Mouse (Mus musculus) stomach, embryonic 14.5 days (tissue): Measurements from ENCODE around the gene Nrarp. TPM values are rescaled to one million over a fixed set of nuclear protein-coding genes. Genes with fewer than 3 reads are reported as not detected.

ENCODE experiments used
- ATAC-seq: fragments of 200-750 bp; cut with Nextera tagmentation; 2 replicates; pipeline ENCODE4 v1.8.0; 2017; ENCODE audit warnings: low read depth, moderate TSS enrichment; ENCODE audit not compliant: insufficient number of reproducible peaks, insufficient read depth, low FRiP score
- H3K27ac ChIP-seq: fragments of 300-500 bp; sonication (generic); 2 replicates; pipeline ENCODE4 v1.5.1; 2014; ENCODE audit warnings: mild to moderate bottlenecking, low read length, moderate library complexity, mixed read lengths
- H3K27me3 ChIP-seq: fragments of 300-500 bp; sonication (generic); 2 replicates; pipeline ENCODE4 v1.6.1; 2014; ENCODE audit warnings: low read length, control low read depth, mixed read lengths; ENCODE audit not compliant: control insufficient read depth, insufficient read depth
- H3K36me3 ChIP-seq: fragments of 300-500 bp; sonication (generic); 2 replicates; pipeline ENCODE4 v1.6.1; 2014; ENCODE audit warnings: mild to moderate bottlenecking, control low read depth, low read length, moderate library complexity, mixed read lengths; ENCODE audit not compliant: control insufficient read depth, insufficient read depth
- H3K4me1 ChIP-seq: fragments of 300-500 bp; sonication (generic); 2 replicates; pipeline ENCODE4 v1.6.1; 2014; ENCODE audit warnings: low read length, control low read depth, mixed read lengths; ENCODE audit not compliant: control insufficient read depth, insufficient read depth
- H3K4me2 ChIP-seq: fragments of 300-500 bp; sonication (generic); replicated peaks from 2 replicates; pipeline ENCODE4 v1.6.1; 2014; ENCODE audit warnings: low read depth, low read length, control low read depth
- H3K4me3 ChIP-seq: fragments of 300-500 bp; sonication (generic); 2 replicates; pipeline ENCODE4 v1.5.1; 2014; ENCODE audit warnings: low read depth, low read length, control low read depth
- H3K9ac ChIP-seq: fragments of 300-500 bp; sonication (generic); replicated peaks from 2 replicates; pipeline ENCODE4 v1.6.1; 2014; ENCODE audit warnings: low read depth, mild to moderate bottlenecking, control low read depth, low read length, moderate library complexity, mixed read lengths
- H3K9me3 ChIP-seq: fragments of 300-500 bp; sonication (generic); 2 replicates; pipeline ENCODE4 v1.6.1; 2016; ENCODE audit warnings: low read depth, low read length, control low read depth; ENCODE audit not compliant: control insufficient read depth
- WGBS: fragments of 180-500 bp; shearing (Covaris S2); extraction: QIAGEN DNeasy Blood & Tissue Kit; methylation state at CpG from one replicate; pipeline ENCODE4 v1.1.7; 2014; 5-methylcytosine and 5-hydroxymethylcytosine counted together
- polyA plus RNA-seq: library from polyadenylated mRNA; unstranded; fragments of >200 nt; fragmentation: Nextera tagmentation; extraction: Ambion mirVana; gene quantifications from 2 replicates; pipeline ENCODE4 v1.2.1, GENCODE M21; 2014

The Nrarp gene
- polyA plus RNA-seq, 1 experiment from 2014 or later = 8.0 TPM

DNA sequence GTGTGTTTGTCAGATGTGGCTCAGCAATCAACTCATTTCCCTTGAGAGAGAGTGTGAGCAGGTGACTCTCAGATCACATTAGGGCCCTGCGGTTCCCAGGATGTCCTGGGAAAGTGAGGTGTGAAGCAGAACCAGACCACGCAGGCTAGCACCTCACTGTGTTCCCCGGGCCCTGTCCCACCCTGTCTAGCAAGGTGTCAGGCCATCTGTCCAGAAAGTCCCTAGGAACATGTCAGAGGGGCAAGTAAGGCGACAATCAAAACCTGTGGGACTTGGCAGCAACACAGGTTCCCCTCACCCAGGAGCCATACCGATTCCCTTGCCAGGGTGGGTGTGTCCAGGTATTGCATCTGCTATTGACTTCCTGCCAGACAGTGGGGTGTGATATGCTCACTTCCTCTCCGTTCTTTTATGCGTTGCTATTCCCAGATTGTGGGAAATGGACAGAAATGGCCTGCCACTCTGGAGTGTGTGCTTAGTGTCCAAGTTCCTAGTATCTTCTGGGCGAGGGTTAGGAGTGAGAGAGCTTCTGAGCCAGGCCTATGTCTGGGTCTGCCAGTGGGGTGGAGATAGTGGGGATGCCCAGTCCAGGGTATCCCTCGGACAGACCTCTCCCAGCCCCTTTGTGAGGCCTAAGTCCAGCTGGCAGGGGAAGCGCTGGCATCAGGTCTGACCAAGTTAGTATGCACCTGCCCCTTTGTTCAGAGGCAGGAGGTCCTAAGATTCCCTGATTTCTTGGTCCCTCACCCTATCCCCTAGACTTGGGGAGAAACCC, 10.0 kb upstream of the Nrarp start:
- ATAC-seq = no peak
- 60% methylated on average over 10 of the region's 10 CpGs for WGBS
- Histone ChIP-seq H3K4me1 (peaks cover 19% of the 10 kb centered on the region), H3K4me3 (no peak overlapping the region), H3K9me3 (no peaks in the 10 kb centered on the region), H3K27ac (no peak overlapping the region), H3K27me3 (no peaks in the 10 kb centered on the region), H3K36me3 (no peaks in the 10 kb centered on the region), H3K9ac (no peak overlapping the region), H3K4me2 (no peak overlapping the region)

GRCm38 (mm10) chr2:25171101-25171768, 9.3 kb upstream of the Nrarp start:
- H3K4me3 ChIP-seq = no peak overlapping the region
- no peak overlapping the region for H3K9ac ChIP-seq
- 84% methylated on average over 6 of the region's 6 CpGs for WGBS
- H3K4me1 ChIP-seq = peaks cover 19% of the 10 kb centered on the region
- no peaks in the 10 kb centered on the region for H3K9me3 ChIP-seq
- H3K27me3 ChIP-seq = no peaks in the 10 kb centered on the region
- H3K27ac ChIP-seq = no peak overlapping the region
- no peaks in the 10 kb centered on the region for H3K36me3 ChIP-seq
- ATAC-seq = no peak
- H3K4me2 ChIP-seq = no peak overlapping the region

DNA sequence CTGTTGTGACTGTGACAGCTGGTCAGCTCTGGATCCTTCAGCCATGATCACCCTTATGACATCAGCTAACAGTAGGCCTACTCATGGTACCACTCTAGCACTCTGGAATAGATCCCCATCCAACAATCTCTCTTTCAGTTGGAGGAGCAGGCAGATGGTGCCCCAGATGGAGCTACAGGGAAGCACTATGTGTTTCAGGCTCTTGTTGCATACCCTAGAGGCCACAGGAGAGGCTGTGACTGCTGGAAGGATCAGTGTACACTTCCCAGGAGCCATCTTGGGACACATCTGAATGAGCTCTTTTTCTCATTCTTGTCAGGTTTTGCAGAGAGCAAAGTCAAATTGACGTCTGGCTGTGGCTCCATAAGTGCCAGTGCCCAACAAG, 8.8 kb upstream of the Nrarp start:
- no peak overlapping the region for H3K27ac ChIP-seq
- 62% methylated on average over 1 of the region's 1 CpGs for WGBS

DNA sequence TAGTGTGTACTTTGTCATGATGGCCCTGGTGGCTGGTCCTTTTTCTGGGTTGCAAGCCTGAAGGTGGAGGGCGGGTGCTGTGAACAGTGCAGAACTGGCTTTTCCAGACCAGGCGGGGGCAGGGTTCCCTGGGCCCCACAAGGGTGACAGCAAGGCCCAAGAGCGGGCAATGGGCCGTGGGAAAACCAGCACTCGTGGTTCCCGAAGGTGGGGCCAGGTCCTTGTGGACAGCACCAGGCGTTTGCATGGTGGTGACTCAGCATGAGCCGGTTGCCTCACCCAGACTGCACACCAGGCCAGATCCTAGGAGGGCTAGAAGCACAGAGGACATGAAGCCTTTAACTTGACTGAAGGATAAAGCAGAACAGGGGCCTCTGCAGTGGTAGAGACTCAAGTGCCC, 7.9 kb upstream of the Nrarp start:
- no peak for ATAC-seq
- Histone ChIP-seq H3K4me1 (peaks cover 24% of the 10 kb centered on the region), H3K27me3 (no peaks in the 10 kb centered on the region), H3K36me3 (no peaks in the 10 kb centered on the region), H3K27ac (peak overlapping the region; percentile 15; the same call in 1 of the 2 replicates), H3K9ac (no peak overlapping the region), H3K9me3 (no peaks in the 10 kb centered on the region), H3K4me3 (no peak overlapping the region), H3K4me2 (no peak overlapping the region)
- WGBS = 62% methylated on average over 8 of the region's 8 CpGs

More for the DNA sequence above, 8.8 kb upstream of the Nrarp start:
- no peak overlapping the region for H3K4me2 ChIP-seq
- H3K4me3 ChIP-seq = no peak overlapping the region
- ATAC-seq = no peak
- no peaks in the 10 kb centered on the region for H3K9me3 ChIP-seq
- no peaks in the 10 kb centered on the region for H3K36me3 ChIP-seq
- H3K4me1 ChIP-seq = peaks cover 22% of the 10 kb centered on the region
- H3K27me3 ChIP-seq = no peaks in the 10 kb centered on the region
- no peak overlapping the region for H3K9ac ChIP-seq

GRCm38 (mm10) chr2:25173821-25174220, 6.7 kb upstream of the Nrarp start:
- Histone ChIP-seq H3K27ac (no peak overlapping the region), H3K4me1 (peaks cover 28% of the 10 kb centered on the region), H3K9ac (no peak overlapping the region), H3K27me3 (no peaks in the 10 kb centered on the region; the same call in 1 of the 2 replicates), H3K4me3 (no peak overlapping the region), H3K36me3 (no peaks in the 10 kb centered on the region), H3K4me2 (no peak overlapping the region), H3K9me3 (no peaks in the 10 kb centered on the region)
- ATAC-seq = no peak
- 92% methylated on average over 4 of the region's 4 CpGs for WGBS

DNA sequence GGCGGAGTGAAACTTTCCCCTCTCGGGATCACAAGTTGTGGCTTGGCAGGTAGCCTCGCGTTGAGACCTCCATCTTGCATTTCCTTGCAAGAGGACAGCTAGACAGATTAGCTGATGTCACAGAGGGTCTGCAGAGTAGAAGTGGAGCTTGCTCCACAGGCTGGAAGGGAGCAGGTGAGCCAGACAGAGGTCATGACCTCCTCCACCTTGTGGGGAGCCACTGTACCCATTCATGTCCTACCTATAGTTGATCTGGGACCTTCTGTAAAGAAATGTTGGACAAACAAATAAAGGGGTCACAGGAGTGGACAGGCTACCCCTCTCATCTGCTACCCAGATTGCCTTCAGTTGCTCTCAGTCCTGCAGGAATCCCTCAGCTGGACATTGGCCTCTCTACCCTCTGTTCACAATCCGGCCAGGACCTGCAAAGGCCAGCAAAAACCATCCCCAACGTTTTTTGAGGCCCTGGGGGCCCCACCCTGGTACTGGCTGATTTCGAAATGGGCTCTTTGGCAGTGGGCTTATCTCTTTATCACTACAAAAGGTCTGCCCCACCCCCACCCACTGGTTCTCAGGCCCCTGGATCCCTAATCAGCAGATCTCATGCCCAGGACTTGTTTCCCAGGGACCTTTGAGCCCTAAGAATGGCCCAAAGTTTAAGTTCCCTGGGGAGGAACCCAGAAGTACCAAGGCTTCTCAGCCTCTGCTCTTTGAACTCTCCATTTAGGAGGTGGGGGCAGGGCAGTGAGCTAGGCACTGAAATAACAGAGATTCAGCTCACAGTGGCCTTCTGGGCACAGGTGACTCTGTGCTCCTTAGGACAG, 5.5 kb upstream of the Nrarp start:
- no peak overlapping the region for H3K9ac ChIP-seq
- ATAC-seq = no peak
- no peak overlapping the region for H3K4me2 ChIP-seq
- H3K27me3 ChIP-seq = peaks cover under 1% of the 10 kb centered on the region
- peaks cover 29% of the 10 kb centered on the region for H3K4me1 ChIP-seq
- WGBS = 50% methylated on average over 7 of the region's 7 CpGs
- no peak overlapping the region for H3K4me3 ChIP-seq
- no peaks in the 10 kb centered on the region for H3K36me3 ChIP-seq
- no peaks in the 10 kb centered on the region for H3K9me3 ChIP-seq
- no peak overlapping the region for H3K27ac ChIP-seq

- Histone ChIP-seq H3K4me3 (no peak overlapping the region), H3K27me3 (peaks cover 5% of the 10 kb centered on the region), H3K27ac (no peak overlapping the region), H3K4me1 (peaks cover 30% of the 10 kb centered on the region), H3K9me3 (no peaks in the 10 kb centered on the region), H3K36me3 (no peaks in the 10 kb centered on the region), H3K9ac (no peak overlapping the region), H3K4me2 (no peak overlapping the region)
- WGBS = 83% methylated on average over 4 of the region's 4 CpGs
- ATAC-seq = no peak
These were observed 4.9 kb upstream of the Nrarp start for GRCm38 (mm10) chr2:25175690-25176078.

DNA sequence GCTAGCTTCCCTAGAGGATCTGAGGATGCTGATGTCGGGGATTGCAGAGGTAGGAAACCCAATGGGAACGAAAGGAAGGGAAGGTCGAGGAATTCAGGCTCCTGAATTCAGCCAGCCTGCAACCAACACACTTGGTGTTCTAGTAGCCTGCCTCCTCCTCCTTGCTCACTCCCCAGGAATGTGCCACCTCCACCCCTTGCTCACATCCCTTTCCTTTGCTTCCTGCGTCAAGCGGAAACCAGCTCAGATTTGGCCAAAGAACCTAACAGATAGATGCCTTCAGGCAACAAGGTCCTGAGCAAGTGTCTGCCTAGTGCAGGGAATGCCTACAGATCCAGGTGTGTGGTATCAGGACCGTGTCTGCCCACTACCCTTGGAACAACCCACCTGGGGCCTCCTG, 4.0 kb upstream of the Nrarp start:
- Histone ChIP-seq H3K4me2 (no peak overlapping the region), H3K4me3 (no peak overlapping the region), H3K4me1 (peaks cover 34% of the 10 kb centered on the region), H3K27me3 (peaks cover 7% of the 10 kb centered on the region), H3K9me3 (no peaks in the 10 kb centered on the region), H3K36me3 (no peaks in the 10 kb centered on the region), H3K9ac (no peak overlapping the region), H3K27ac (no peak overlapping the region)
- ATAC-seq = no peak
- 48% methylated on average over 6 of the region's 6 CpGs for WGBS
